Mouse (Mus musculus) heart, postnatal 0 days (tissue): ENCODE results near the gene Atxn7l3.

Source experiments
- CTCF ChIP-seq: IDR thresholded peaks from 2 replicates; pipeline ENCODE4 v1.5.1; 2016; ENCODE audit warnings: antibody characterized with exemption, control low read depth, low read depth
- EP300 ChIP-seq: IDR thresholded peaks from 2 replicates; pipeline ENCODE4 v1.6.1; 2016; ENCODE audit warnings: antibody characterized with exemption, low read depth

GRCm38 (mm10) chr11:102329518-102329917 is 33.1 kb upstream of the Atxn7l3 start:
- TF ChIP-seq CTCF: no peak
- TF ChIP-seq EP300: no peak
